Mouse (Mus musculus): ENCODE results near the gene Adora2b. TPM values are rescaled to one million over a fixed set of nuclear protein-coding genes. Genes with fewer than 3 reads are reported as not detected.
A peak's percentile ranks its signal among the peaks of the same experiment; 100 is the strongest.
"Not testable (repeated sequence)": the region's sequence is repeated elsewhere in the genome, so short reads cannot be mapped to it uniquely, and the experiment has no call there.

The Adora2b gene
- polyA plus RNA-seq, 1 experiment from 2014 or later = 0.99 TPM

- no peaks in the 10 kb centered on the region for H3K9me3 ChIP-seq (ENCODE audit: control insufficient read depth, low read length)
- H3K27me3 ChIP-seq (replicated peaks; ENCODE audit: control insufficient read depth, insufficient read depth, low read length) = 0 out of 2 replicates have a peak, but pooled peaks cover 2% of the 10 kb centered on the region
- DNase-seq (ENCODE audit: low spot score) (no peak), ATAC-seq (replicated peaks; ENCODE audit: low FRiP score) (no peak)
- no peak overlapping the region for H3K4me2 ChIP-seq
- no peak overlapping the region for H3K9ac ChIP-seq (ENCODE audit: low read depth, low read length)
- no peaks in the 10 kb centered on the region for H3K36me3 ChIP-seq (ENCODE audit: control insufficient read depth, insufficient read depth, low read length)
- no peak overlapping the region for H3K4me3 ChIP-seq (ENCODE audit: low read depth, low read length)
- 0 out of 2 replicates have a peak, but pooled peaks cover 4% of the 10 kb centered on the region for H3K4me1 ChIP-seq (replicated peaks; ENCODE audit: control insufficient read depth, insufficient read depth, low read length)
- WGBS = 70% methylated on average over 8 of the region's 8 CpGs
- H3K27ac ChIP-seq (ENCODE audit: low read depth, low read length) = no peak overlapping the region
These were observed 19.6 kb downstream of the Adora2b start for GRCm38 (mm10) chr11:62268381-62268780.

- Histone ChIP-seq H3K4me3 (ENCODE audit: low read depth, low read length) (no peak overlapping the region), H3K9me3 (ENCODE audit: control insufficient read depth, low read length) (no peaks in the 10 kb centered on the region), H3K4me1 (replicated peaks; ENCODE audit: control insufficient read depth, insufficient read depth, low read length) (0 out of 2 replicates have a peak, but pooled peaks cover 4% of the 10 kb centered on the region), H3K36me3 (ENCODE audit: control insufficient read depth, insufficient read depth, low read length) (no peaks in the 10 kb centered on the region), H3K27me3 (replicated peaks; ENCODE audit: control insufficient read depth, insufficient read depth, low read length) (0 out of 2 replicates have a peak, but pooled peaks cover 2% of the 10 kb centered on the region), H3K4me2 (no peak overlapping the region), H3K27ac (ENCODE audit: low read depth, low read length) (no peak overlapping the region), H3K9ac (ENCODE audit: low read depth, low read length) (no peak overlapping the region)
- ATAC-seq (replicated peaks; ENCODE audit: low FRiP score) (no peak), DNase-seq (ENCODE audit: low spot score) (no peak)
- WGBS = 76% methylated on average over 12 of the region's 12 CpGs
These were observed 20.3 kb downstream of the Adora2b start for GRCm38 (mm10) chr11:62269097-62269496.

DNA sequence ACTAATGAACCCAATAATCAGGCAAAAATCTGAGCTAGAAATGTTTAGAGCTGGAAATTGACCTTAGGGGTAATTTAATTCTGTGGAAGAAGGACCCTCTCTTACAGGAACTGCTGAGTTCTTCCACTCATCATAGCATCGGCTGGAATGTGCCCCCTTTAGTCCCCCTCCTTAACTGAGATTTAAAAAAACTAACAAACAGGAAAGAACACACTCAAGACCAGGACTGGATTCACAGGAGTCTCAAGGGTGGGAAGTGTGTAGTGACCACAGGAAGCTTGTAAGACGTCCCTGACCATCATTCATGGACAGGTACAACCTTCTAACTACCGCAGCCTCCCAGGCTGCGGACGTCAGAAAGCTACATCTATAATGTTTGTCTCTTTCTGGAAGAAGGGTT lies 22.1 kb downstream of the Adora2b start:
- DNase-seq (ENCODE audit: low spot score) = no peak
- H3K9ac ChIP-seq (ENCODE audit: low read depth, low read length) = no peak overlapping the region
- H3K4me3 ChIP-seq (ENCODE audit: low read depth, low read length) = no peak overlapping the region
- no peak overlapping the region for H3K27ac ChIP-seq (ENCODE audit: low read depth, low read length)
- ATAC-seq (replicated peaks; ENCODE audit: low FRiP score) = no peak
- no peak overlapping the region for H3K4me2 ChIP-seq
- H3K9me3 ChIP-seq (ENCODE audit: control insufficient read depth, low read length) = no peaks in the 10 kb centered on the region
- WGBS = 56% methylated on average over 5 of the region's 5 CpGs
- H3K27me3 ChIP-seq (replicated peaks; ENCODE audit: control insufficient read depth, insufficient read depth, low read length) = 0 out of 2 replicates have a peak, but pooled peaks cover 2% of the 10 kb centered on the region
- no peaks in the 10 kb centered on the region for H3K36me3 ChIP-seq (ENCODE audit: control insufficient read depth, insufficient read depth, low read length)
- H3K4me1 ChIP-seq (replicated peaks; ENCODE audit: control insufficient read depth, insufficient read depth, low read length) = 0 out of 2 replicates have a peak, but pooled peaks cover 4% of the 10 kb centered on the region

DNA sequence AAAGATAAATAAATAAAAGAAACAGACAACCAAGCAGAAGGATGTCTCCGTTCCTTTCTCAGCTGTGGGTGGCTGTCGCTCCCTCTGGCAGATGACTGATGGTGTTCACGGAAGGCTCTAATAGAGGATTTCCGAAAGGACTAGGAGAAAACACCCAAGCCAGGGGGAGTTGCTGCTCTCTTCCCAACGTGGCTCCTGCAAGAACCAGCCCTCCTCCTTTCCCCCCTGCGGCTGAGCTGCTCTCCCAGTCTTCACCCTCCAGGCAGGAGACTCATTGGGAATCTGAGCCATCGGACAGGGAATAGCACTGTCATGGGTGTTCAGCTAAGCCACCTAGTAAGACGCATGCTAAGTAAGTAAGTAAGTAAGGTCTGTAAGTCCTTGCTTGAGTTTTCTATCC lies 28.3 kb downstream of the Adora2b start:
- Histone ChIP-seq H3K27ac (ENCODE audit: low read depth, low read length) (no peak overlapping the region), H3K4me2 (no peak overlapping the region), H3K4me3 (ENCODE audit: low read depth, low read length) (no peak overlapping the region), H3K27me3 (replicated peaks; ENCODE audit: control insufficient read depth, insufficient read depth, low read length) (no peaks in the 10 kb centered on the region), H3K9me3 (ENCODE audit: control insufficient read depth, low read length) (no peaks in the 10 kb centered on the region), H3K4me1 (replicated peaks; ENCODE audit: control insufficient read depth, insufficient read depth, low read length) (peaks cover 4% of the 10 kb centered on the region), H3K36me3 (ENCODE audit: control insufficient read depth, insufficient read depth, low read length) (no peaks in the 10 kb centered on the region), H3K9ac (ENCODE audit: low read depth, low read length) (no peak overlapping the region)
- DNase-seq (ENCODE audit: low spot score) (no peak), ATAC-seq (replicated peaks; ENCODE audit: low FRiP score) (no peak)
- 58% methylated on average over 8 of the region's 8 CpGs for WGBS

- Histone ChIP-seq H3K4me2 (peak overlapping the region; percentile 26; the same call in 1 of the 2 replicates), H3K36me3 (ENCODE audit: control insufficient read depth, insufficient read depth, low read length) (no peaks in the 10 kb centered on the region), H3K4me3 (ENCODE audit: low read depth, low read length) (no peak overlapping the region), H3K4me1 (replicated peaks; ENCODE audit: control insufficient read depth, insufficient read depth, low read length) (peaks cover 7% of the 10 kb centered on the region), H3K27me3 (replicated peaks; ENCODE audit: control insufficient read depth, insufficient read depth, low read length) (no peaks in the 10 kb centered on the region), H3K9ac (ENCODE audit: low read depth, low read length) (no peak overlapping the region), H3K9me3 (ENCODE audit: control insufficient read depth, low read length) (no peaks in the 10 kb centered on the region), H3K27ac (ENCODE audit: low read depth, low read length) (no peak overlapping the region)
- WGBS = 5% methylated on average over 5 of the region's 5 CpGs
- ATAC-seq (replicated peaks; ENCODE audit: low FRiP score) = peak; percentile 47
- peak; percentile 68 for DNase-seq (ENCODE audit: low spot score)
These were observed 29.2 kb downstream of the Adora2b start for GRCm38 (mm10) chr11:62278027-62278426.

- H3K4me2 ChIP-seq = peak within 1 kb of the TSS; percentile 91
- H3K9me3 ChIP-seq (ENCODE audit: control insufficient read depth, low read length) = no peaks in the 10 kb centered on the region
- peaks cover 7% of the 10 kb centered on the region for H3K4me1 ChIP-seq (replicated peaks; ENCODE audit: control insufficient read depth, insufficient read depth, low read length)
- ATAC-seq (replicated peaks; ENCODE audit: low FRiP score) = peak; percentile 95
- under 1% methylated on average over 68 of the region's 68 CpGs for WGBS
- H3K27ac ChIP-seq (ENCODE audit: low read depth, low read length) = peak within 1 kb of the TSS; percentile 89
- peak; percentile 98 for DNase-seq (ENCODE audit: low spot score)
- H3K4me3 ChIP-seq (ENCODE audit: low read depth, low read length) = peak within 1 kb of the TSS; percentile 96
- no peaks in the 10 kb centered on the region for H3K36me3 ChIP-seq (ENCODE audit: control insufficient read depth, insufficient read depth, low read length)
- peak within 1 kb of the TSS; percentile 82 for H3K9ac ChIP-seq (ENCODE audit: low read depth, low read length)
- no peaks in the 10 kb centered on the region for H3K27me3 ChIP-seq (replicated peaks; ENCODE audit: control insufficient read depth, insufficient read depth, low read length)
These were observed 32.2 kb downstream of the Adora2b start, which contains the start of the genes Zswim7 and Ttc19 for GRCm38 (mm10) chr11:62280675-62281600. TSS of gene Zswim7 (minus strand) at chr11:62281375. TSS of gene Ttc19 (plus strand) at chr11:62281473.

DNA sequence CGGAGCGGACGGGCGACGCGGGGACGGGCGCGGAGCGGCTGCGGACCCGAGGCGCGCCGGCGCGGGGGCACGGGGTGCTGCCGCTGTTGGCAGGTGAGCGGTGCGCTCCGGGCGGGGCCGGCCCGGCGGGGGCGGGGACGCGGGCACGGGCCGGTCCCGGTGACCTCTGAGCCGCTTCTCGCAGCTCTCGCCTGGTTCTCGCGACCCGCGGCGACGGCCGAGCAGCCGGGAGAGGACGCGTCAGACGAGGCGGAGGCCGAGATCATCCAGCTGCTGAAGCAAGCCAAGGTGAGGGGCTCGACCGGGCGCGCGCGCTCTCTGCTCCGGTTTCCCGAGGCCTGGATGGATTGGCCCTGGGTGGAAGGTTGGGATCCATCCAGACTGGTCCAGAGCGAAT lies 32.8 kb downstream of the Adora2b start:
- peak overlapping the region; percentile 82 for H3K9ac ChIP-seq (ENCODE audit: low read depth, low read length)
- H3K27me3 ChIP-seq (replicated peaks; ENCODE audit: control insufficient read depth, insufficient read depth, low read length) = no peaks in the 10 kb centered on the region
- H3K9me3 ChIP-seq (ENCODE audit: control insufficient read depth, low read length) = no peaks in the 10 kb centered on the region
- under 1% methylated on average over 41 of the region's 57 CpGs for WGBS
- H3K4me3 ChIP-seq (ENCODE audit: low read depth, low read length) = peak overlapping the region; percentile 96
- ATAC-seq (replicated peaks; ENCODE audit: low FRiP score) (peak; percentile 80), DNase-seq (ENCODE audit: low spot score) (no peak)
- peaks cover 7% of the 10 kb centered on the region for H3K4me1 ChIP-seq (replicated peaks; ENCODE audit: control insufficient read depth, insufficient read depth, low read length)
- H3K27ac ChIP-seq (ENCODE audit: low read depth, low read length) = peak overlapping the region; percentile 89
- H3K36me3 ChIP-seq (ENCODE audit: control insufficient read depth, insufficient read depth, low read length) = no peaks in the 10 kb centered on the region
- H3K4me2 ChIP-seq = peak overlapping the region; percentile 91

GRCm38 (mm10) chr11:62284020-62284419 lies 35.2 kb downstream of the Adora2b start:
- WGBS = 93% methylated on average over 3 of the region's 3 CpGs
- not testable (repeated sequence) for H3K27me3 ChIP-seq (replicated peaks; ENCODE audit: control insufficient read depth, insufficient read depth, low read length); H3K9ac ChIP-seq (ENCODE audit: low read depth, low read length); H3K36me3 ChIP-seq (ENCODE audit: control insufficient read depth, insufficient read depth, low read length); H3K9me3 ChIP-seq (ENCODE audit: control insufficient read depth, low read length); DNase-seq (ENCODE audit: low spot score); ATAC-seq (replicated peaks; ENCODE audit: low FRiP score); H3K27ac ChIP-seq (ENCODE audit: low read depth, low read length); H3K4me3 ChIP-seq (ENCODE audit: low read depth, low read length); H3K4me1 ChIP-seq (replicated peaks; ENCODE audit: control insufficient read depth, insufficient read depth, low read length); H3K4me2 ChIP-seq

Data from liver, embryonic 11.5 days (tissue).